Mouse (Mus musculus): ENCODE measurements around the gene Yif1b.
A peak's percentile ranks its signal among the peaks of the same experiment; 100 is the strongest.
"Not testable (repeated sequence)": the region's sequence is repeated elsewhere in the genome, so short reads cannot be mapped to it uniquely, and the experiment has no call there.

The Yif1b gene

DNA sequence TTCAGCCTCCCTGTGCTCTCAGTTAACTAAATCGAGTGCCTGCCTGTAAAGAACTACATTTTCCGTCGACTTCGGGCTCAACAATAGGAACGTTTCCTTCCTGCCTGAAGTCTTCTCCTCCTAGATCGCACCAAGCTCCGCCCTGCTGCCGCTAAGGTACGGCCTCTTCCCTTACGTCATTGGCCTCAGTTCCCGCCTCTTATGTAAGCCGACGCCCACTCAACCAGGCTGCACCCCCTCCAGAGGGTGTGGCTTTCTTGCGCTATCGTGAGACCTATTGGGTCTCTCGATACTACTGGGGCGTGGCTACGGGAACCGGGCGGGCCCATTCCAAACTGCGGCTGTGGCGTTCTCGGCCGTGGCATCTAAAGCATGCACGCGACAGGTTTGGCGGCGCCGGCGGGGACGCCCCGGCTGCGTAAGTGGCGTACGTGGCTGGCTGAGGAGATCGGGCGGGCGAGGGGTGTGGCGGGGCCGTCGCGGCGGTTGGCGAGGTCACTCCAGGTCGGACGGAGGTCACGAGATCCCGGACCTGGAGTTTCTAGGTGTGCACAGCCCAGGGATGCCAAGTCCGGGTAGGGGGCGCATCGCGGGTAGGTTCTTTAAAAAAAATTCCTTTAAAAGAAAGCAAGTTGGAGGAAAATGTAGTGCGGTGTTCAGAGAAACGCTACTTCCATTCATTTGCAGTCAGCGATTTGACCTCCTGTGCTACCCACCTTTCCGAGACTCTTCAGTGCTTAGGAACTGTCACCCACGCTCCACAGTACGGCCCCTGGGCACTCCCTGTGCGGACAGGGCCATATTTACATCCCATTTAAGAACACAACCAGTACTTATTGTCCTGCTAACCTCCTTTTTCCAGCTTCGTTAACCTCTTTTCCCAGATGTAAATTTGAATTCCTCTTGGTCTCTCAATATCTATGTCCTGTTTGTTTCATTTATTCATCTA, at the start of gene Yif1b:
Gene Yif1b (plus strand): TSS at position 311 of the 949 bp plus-strand sequence.
- peak; percentile 98 for DNase-seq

DNA sequence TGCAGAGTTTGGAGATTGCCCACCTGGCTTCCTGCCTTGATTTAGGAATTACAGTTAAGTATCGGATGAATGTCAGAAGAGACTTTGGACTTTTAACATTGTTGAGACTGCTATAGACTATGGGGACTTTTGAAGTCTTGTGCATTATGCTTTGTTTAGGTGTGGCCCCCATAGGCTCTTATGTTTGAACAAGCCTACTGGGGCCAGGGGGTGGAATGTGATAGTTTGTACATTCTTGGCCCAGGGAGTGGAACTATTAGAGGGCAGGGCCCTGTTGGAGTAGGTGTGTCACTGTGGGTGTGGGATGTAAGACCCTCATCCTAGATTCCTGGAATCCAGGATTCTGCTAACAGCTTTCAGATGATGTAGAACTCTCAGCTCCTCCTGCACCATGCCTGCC, 43.9 kb upstream of the Yif1b start:
- not testable (repeated sequence) for DNase-seq

DNA sequence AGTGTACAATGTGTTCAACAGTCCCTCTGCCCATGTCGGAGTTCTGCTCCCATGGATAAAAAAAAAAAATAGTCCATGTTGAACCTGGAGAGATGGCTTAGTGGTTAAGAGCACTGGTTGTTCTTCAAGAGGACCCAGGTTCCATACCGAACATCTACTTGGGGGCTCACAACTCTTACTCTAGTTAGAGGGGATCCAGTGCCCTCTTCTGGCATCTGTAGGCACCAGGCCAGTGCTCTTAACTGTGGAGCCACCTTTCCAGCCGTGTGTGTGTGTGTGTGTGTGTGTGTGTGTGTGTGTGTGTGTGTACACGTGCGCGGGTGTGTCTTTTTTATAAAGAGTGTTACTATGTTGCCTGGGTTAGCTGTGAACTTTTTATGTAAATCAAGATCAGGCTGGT, 35.6 kb upstream of the Yif1b start:
- DNase-seq: no peak

DNA sequence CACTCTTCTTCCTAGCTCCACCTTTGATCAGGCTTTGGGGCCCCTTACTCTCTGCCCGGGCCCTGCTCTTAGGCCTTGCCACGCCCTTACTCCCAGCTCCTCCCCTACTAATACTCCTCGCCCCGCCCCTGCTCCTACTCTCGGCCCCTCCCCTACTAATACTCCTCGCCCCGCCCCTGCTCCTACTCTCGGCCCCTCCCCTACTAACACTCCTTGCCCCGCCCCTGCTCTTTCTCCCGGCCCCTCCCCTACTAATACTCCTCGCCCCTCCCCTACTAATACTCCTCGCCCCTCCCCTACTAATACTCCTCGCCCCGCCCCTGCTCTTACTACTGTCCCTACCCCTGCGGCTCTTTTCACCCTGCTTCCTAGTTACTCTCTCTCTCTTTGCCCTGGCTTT, 27.1 kb upstream of the Yif1b start:
- DNase-seq: peak; percentile 23 to 25

DNA sequence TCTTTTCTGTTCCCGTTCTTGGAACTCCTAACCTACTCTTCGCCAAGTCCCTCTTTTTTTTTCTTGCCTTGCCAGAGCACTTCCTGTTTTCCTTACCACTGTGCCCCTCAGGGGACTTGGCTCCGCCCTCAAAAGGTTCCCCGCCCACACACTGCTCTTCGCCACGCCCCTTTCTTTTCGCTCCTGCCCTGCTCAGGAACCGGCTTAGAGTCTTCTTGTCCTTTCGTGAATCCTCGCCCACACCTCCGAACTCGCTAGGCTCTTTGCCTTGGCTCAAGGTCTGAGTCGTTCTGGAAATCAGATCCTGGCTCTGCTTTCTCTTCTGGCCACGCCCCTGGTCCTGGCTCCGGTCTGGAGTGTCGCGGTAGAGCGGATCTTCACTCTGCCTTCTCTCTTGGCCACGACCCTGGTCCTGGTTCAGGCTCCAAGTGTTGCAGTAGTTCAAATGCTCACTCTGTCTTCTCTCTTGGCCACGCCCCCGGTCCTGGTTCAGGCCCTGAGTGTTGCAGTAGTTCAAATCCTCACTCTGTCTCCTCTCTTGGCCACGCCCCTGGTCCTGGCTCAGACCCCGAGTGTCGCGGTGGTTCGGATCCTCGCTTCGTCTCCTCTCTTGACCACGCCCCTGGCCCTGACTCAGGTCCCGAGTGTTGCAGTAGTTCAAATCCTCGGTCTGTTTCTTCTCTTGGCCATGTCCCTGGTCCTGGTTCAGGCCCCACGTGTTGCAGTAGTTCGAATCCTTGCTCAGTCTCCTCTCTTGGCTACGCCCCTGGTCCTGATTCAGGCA, 26.5 kb upstream of the Yif1b start:
- DNase-seq: peak; percentile 86 to 89

DNA sequence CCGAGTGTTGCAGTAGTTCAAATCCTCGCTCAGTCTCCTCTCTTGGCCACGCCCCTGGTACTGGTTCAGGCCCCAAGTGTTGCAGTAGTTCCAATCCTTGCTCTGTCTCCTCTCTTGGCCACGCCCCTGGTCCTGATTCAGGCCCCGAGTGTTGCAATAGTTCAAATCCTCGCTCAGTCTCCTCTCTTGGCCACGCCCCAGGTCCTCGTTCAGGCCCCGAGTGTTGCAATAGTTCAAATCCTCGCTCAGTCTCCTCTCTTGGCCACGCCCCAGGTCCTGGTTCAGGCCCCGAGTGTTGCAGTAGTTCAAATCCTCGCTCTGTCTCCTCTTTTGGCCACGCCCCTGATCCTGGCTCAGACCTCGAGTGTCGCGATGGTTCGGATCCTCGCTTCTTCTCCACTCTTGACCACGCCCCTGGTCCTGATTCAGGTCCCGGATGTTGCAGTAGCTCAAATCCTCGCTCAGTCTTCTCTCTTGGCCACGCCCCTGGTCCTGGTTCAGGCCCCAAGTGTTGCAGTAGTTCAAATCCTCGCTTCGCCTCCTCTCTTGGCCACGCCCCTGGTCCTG, 25.8 kb upstream of the Yif1b start:
- peak in 1 of 2 experiments; percentile 7 for DNase-seq

DNA sequence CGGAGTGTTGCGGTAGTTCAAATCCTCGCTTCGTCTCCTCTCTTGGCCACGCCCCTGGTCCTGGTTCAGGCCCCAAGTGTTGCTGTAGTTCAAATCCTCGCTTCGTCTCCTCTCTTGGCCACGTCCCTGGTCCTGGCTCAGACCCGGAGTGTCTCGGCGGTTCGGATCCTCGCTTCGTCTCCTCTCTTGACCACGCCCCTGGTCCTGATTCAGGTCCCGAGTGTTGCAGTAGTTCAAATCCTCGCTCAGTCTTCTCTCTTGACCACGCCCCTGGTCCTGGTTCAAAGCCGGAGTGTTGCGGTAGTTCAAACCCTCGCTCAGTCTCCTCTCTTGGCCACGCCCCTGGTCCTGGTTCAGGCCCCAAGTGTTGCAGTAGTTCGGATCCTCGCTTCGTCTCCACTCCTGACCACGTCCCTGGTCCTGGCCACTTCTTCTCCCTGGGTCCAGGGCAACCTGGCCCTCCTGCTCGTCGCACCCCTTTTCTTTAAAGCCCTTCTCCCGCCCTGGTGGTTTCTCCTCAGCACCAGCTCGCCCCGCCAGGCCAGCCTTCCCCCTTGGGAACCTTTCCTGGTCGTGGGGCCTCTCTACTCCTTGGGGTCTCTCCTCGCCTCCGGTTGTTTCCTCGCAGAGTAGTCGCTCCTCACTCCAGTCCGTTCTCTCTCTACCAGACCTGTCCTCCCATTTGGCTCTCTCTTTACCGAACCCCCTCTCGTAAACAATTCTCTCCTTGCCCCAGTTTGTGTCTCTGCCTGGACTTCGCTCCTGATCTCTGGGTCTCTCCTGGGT, 25.2 kb upstream of the Yif1b start:
- DNase-seq: not testable (repeated sequence)

DNA sequence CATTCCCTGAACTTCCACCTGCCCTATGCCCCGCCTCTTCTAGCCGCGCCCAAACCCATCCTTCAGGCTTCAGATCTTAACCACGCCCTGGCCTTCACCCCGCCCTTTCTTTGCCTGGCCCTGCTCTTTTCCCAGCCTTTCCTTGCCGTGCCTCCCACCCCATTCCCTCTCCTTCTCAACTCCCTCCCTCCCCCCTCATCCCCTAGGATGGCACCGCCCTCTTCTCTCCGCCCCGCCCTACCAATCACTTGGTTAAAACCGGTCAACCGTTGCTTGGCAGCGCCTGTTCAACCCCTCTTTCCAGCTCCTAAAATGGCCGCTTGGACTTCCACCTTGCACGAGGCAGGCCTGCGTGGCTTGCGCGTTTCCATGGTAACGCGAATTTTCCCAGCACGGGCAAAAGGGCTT, 24.4 kb upstream of the Yif1b start, which contains the start of gene Catsperg1:
Gene Catsperg1 (minus strand): TSS at position 361 of the 408 bp plus-strand sequence.
- peak in 1 of 2 experiments; percentile 61 for DNase-seq

DNA sequence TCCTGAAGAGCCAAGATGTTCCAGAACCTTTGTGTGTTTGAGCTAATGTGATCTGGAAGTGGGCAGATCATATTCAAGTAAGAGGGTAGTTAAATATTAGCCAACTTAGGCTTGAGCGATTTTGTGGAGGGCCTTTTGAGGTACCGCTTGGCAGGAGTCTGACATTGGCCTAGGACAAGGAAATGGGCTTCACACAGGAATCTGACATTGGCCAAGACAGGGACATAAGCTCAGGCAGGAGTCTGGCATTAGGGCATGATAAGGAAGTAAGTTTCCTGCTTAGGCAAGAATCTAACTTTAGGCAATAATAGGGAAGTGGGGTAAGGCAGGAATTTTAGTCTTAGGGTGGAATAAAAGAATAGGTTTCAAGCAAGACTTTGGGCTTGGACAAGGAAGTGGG, 23.9 kb upstream of the Yif1b start:
- peak in 1 of 2 experiments; percentile 6 for DNase-seq

DNA sequence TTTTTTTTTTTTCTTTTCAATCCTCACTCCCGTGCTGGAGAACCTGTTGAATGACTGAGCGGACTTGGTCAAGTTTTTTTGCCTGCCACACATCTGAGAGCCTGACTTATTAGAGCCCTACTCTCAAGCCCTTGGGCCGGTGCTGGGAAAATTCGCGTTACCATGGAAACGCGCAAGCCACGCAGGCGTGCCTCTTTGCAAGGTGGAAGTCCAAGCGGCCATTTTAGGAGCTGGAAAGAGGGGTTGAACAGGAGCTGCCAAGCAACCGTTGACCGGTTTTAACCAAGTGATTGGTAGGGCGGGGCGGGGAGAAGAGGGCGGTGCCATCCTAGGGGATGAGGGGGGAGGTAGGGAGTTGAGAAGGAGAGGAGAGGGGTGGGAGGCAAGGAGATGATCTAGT, 23.3 kb upstream of the Yif1b start:
- DNase-seq: no peak

DNA sequence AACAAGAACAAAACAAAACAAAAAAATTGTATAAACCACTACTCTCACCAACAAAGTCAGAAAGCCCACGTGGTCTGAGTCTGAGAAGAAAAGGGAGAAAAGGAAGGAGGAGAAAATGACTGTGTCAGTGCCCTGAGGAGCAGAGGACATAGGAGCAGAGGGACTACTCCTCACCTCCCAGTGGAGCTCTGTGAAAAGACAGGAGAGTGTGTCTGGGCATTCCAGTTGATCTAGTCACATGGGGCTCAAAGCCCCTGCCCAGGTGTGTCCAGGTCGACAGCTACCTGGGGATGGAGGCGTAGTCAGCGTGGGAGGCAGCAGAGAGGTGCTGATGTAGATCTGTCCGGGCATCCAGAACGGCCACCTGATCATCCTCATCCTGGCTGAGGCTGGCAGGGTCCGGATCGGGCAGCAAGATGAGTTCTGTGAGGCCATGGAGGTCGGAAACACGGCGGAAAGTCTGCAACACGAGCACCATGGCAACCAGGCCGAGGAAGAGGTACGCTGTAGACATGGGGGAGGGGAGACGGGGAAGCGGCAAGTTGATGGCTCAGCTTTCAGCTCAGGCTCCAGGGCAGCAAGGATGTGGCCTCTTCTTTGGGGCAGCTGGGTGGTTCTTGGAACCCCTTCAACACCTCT, 13.3 kb upstream of the Yif1b start:
- DNase-seq: no peak

DNA sequence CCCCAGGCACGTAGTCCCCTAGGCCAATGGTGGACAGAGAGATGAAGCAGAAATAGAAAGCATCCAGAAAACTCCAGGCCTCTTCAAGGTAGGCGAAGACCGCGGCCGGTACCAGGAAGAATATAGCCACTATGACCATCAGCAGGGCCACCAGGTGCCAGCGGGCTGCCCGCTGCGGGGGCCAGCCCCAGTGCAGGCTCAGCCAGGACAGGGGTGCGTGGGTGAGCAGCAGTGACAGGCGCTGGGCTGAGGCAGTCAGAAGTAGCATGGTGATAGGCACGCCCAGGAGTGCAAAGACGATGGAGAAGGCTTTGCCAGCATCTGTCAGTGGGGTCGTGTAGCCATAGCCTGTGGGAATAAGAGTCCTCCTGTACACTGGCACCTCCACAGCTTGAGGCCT, 12.6 kb upstream of the Yif1b start:
- DNase-seq: no peak

DNA sequence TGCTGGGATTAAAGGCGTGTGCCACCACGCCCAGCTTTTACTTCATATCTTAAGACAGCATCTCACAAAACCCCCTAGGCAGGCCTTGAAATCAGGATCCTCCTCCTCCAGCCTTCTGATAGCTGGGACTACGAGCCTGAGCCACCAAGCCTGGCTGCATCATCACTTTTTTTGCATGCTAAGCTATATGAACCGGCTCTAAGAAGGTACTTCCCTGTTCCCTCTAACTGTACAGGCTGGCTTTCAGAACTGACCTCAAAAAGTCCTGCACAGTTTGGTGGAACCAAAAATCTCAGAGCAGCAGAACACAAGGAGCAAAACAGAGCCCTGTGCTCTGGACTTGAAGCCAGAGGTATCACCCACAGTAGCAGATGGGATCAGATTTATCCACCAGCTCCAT, 9.9 kb upstream of the Yif1b start:
- no peak for DNase-seq

DNA sequence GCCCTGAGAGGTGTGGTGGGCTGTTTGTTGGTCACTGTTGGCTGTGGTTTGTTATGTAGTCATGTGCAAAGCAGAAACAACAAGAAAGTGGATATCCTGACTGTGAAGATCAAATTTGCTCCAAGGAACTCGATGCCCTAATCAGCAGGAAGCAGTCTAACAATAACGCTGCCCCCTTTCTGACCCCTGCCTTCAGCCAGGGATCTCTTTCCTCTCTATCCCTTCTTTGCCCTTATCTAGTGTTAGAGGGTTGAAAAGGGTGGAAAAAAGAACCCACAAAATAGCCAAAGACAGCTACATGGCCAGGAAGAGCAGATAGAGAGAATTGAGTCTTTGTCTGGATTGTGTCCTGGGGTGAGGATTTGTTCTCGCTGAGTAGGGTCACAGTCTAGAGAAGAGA, 7.6 kb upstream of the Yif1b start:
- no peak for DNase-seq

DNA sequence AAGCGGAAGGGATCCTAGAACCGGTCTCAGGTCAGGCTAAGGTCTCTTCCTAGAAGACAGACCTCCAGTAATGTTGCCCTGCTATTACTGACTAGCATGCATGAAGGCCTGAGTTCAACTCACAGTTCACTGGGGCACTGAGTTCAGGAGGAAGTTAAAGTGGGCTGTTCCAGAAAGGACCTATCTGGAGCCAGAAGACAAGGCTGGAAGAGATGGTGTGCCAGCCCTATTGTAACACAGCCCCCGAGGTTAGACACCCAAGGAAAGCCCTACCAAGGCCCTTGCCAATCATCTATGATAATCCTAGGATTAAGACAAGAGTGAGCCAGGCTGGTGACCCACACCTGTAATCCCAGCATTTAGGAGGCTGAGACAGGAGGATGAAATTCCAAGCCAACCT, 6.6 kb upstream of the Yif1b start:
- no peak for DNase-seq

DNA sequence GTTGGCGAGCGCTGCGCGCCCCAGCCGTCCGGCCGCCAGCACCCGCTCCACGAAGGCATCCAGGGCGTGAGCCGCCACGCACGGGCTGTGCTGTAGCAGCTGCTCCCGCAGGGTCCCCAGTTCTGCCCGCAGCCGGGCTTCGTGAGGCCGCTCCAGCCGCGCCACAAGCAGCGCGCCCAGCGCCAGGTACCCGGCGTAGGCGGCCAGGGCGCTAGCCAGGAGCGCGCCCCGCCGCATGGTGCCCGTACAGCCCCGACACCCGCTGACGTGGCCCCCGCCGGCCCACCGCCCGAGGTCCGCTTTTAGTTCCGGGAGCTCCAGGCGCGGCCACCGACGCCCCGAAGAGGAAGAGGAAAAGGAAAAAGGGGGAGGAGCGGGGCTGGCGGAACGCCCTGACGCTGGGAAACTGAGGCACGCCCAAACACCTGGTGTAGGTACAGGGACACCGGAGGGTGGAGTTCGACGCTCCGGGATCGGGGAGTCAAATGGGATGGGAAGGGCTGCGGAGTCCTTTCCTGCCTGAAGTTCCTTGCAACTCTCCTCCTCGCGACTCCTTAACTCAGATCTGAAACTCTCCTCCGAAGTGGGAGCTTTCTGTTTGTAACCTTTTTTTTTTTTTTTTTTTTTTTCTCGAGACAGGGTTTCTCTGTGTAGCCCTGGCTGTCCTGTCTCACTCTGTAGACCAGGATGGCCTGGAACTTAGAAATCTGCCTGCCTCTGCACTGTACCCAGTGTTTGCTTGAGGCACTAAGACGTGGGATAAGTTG, 5.7 kb upstream of the Yif1b start, which contains the start of gene Kcnk6:
Gene Kcnk6 (minus strand): TSS at position 269 of the 767 bp plus-strand sequence.
- DNase-seq: no peak

DNA sequence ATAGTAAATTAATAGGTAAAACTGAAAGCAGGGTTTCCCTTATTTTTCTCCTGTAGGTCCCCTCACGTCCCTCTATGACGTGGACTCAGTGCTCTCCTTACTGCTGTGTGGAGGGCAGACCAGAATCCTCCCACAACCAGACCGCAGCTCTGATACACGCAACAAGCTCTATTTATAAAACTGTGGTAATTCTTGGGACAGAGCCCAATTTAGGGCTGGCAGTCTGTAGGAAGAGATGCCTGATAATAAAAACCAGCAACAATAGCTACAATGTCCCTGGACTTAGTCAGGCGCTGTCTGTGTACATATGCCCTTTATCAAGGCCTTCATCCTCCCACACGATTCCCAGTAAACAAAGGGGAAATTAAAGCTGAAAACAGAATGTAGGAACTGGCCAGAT, 4.4 kb upstream of the Yif1b start:
- DNase-seq: no peak

DNA sequence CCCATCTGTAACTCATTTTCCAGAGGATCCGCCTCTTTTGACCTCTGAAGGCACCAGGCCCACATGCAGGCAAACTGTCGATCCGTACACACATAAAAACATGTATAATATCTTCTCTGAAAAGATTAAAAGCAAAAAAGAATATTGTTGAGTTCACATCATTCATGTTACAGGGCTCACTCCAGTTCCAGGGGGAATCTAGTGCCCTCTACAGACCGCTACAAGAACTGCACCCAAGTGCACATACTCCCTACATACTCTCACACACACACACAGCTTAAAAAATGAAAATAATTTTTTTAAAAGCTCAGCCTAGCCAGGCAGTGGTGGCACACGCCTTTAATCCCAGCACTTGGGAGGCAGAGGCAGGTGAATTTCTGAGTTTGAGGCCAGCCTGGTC, 3.5 kb upstream of the Yif1b start:
- DNase-seq: no peak

DNA sequence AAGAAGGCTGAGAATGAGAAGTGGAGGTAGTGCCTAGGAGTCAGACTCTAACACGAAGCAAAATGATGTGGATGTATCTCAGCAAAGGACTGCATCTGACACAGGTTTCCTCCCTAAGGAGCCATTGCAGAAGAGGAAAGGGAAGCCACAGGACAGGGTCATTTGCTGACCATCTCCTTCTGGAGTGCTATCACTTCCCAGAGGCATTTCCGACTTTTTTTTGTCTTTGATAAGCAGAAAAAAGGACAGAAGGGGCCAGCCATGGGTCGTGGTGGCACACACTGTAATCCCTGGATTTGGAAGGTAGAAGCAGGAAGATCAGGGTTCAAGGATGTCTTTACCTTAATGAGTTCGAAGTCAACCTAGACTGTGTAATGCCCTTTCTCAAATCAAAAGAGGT, 1.5 kb upstream of the Yif1b start:
- DNase-seq: no peak

DNA sequence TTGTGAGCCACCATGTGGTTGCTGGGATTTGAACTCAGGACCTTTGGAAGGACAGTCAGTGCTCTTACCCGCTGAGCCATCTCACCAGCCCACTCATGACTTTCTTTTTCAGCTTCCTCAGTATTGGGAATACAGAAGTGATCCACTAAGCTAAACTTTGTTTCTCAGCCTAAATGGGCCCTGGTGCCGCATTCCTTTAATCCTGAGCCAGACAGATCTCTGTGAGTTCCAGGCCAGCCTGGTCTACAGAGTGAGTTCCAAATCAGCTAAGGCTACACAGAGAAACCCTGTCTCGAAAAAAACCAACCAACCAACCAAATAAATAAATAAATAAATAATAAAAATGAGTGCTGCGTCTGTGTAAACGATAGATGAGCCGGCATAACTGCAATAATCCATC, 533 bp upstream of the Yif1b start:
- not testable (repeated sequence) for DNase-seq

DNA sequence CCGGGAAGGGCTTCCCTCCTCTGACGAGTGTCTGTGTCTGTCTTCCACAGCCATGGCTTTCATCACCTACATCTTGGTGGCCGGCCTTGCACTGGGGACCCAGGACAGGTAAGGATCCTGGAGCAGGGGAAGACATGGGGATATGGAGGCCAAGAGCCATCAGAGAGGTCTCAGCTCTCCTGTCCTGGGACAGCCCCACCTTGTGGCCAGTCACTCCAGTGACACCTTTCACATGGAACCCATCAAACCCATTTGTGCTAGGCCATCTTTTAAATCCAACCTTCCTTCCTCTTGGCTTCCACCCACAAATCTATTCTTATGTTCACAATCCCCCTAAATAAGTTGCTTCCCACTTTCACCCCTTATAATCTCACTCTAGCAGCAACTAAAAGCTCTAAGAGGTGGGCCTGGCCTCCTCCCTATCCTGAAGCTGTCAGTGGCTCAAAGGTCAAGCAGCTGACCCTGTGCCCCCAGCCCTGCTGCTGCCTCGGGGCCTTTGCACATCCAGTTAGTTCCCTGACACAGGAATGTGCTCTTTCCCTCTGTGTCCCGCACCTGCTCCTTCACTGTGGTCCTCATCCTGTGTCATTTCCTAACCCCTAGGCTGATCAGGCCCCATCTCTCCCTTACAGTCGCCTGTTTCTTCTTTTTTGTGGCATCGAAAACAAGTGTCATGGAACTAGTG, 6.7 kb downstream of the Yif1b start:
- DNase-seq: no peak
